Mouse (Mus musculus) monocyte, adult 2 months (primary cell): ENCODE measurements around the gene Morn3.
A peak's percentile ranks its signal among the peaks of the same experiment; 100 is the strongest.

Source experiments
- DNase-seq, 2 experiments: peaks; one replicate each; pipeline ENCODE4 v3.0.0; 2022; ENCODE audit warnings: low spot score in 2 of 2, low read depth in 1 of 2

The Morn3 gene

DNA sequence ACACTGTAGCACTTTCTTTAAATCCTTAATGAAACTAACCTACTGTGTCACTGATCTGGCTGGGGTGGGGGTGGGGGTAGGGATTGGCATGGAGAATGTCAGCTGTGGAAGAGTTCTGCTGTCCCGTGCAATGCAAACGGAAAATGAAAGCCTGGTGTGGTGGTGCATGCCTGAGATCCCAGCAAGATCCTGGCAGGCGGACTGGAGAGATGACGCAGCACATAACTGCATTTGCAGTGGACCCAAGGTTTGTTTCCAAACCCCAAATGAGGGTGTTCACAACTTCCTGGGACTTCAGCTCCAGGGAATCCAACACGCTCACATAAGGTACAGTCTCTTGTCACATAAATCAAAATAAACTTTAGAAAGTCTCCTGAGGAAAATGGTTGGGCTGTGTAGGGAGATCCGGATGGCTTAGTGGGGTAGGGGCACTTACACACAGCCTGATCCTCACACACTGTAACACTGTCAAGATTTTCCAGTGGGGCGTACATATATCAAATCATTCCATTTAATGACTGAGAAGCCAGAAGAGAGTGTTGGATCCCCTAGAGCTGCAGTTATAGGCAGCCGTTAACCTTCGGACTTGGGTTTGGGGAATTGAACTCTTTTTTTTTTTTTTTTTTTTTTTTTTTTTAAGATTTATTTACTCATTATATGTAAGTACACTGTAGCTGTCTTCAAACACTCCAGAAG lies 14.0 kb upstream of the Morn3 start:
- DNase-seq = no peak

DNA sequence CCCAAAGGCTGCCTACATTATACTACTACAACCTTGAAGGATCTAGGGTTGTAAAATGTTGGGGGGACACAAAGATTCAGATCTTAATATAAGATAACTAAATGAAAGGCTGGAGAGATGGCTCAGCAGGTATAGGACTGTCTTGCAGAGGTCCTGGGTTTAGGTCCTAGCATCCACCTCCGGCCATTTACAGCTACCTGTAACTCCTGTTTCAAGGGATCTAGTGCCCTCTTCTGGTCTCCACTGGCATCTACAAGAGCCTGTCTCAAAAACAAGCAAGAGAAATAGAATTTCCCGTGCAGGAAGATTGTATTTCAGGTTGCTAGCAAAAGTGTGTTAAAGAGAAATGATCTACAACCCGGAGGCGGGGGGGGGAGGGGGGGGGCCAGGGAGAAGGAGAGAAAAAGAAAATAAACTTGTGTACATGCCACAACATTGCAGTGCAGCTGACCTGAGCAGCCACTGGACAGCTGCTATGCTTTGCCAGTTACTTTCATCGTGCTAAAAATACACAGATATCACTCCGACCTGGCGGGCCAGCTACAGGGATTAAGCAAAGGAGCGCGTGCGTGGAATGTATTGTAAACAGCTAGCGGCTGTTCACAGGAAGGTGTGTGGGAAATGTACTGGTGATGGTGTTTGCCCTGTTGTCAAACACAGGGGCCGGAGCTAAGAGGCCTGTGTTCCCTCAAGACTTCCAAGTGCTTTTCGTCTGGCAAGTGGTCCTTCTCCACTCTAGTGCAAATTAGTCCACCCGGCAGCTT lies 13.1 kb upstream of the Morn3 start:
- no peak for DNase-seq

DNA sequence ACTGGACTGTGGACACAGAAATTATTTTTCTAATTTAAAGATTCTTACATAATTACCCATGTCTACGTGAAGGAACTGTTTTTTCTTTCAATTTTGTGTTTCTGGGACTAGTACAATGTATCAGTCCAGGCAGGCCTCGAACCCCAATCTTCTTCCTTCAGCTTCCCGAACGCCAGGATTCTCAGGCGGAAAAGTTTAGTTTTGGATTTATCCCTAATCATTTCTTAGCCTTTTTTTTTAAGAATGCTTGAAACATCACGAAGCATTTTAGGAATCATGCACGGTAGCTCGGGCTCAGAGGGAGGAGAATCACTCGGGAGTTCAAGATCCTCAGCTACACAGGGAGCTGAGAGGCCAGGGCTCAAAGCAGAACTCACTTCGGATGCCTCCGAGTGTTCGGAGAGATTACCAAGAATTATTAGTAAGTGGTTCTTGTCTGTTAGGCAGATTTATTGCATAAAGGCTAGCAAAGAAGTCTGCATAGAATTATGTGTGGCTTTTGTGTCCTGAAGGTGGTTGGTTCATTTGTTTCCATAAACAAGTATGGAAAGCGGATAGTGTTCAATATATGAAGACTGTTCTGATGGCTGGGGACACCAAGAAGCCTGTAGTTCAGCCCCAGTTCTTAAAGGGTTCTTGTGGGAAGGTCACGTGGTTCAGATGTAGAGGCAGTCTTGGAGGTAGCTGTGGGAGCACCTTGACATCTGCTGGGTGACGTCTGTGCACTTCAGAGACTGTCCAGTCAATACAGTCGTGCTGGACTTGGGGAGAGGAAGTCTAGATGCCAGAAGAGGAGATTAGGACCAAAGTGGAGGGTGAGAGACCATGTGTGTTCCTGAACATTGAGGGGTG lies 11.7 kb upstream of the Morn3 start:
- no peak for DNase-seq

DNA sequence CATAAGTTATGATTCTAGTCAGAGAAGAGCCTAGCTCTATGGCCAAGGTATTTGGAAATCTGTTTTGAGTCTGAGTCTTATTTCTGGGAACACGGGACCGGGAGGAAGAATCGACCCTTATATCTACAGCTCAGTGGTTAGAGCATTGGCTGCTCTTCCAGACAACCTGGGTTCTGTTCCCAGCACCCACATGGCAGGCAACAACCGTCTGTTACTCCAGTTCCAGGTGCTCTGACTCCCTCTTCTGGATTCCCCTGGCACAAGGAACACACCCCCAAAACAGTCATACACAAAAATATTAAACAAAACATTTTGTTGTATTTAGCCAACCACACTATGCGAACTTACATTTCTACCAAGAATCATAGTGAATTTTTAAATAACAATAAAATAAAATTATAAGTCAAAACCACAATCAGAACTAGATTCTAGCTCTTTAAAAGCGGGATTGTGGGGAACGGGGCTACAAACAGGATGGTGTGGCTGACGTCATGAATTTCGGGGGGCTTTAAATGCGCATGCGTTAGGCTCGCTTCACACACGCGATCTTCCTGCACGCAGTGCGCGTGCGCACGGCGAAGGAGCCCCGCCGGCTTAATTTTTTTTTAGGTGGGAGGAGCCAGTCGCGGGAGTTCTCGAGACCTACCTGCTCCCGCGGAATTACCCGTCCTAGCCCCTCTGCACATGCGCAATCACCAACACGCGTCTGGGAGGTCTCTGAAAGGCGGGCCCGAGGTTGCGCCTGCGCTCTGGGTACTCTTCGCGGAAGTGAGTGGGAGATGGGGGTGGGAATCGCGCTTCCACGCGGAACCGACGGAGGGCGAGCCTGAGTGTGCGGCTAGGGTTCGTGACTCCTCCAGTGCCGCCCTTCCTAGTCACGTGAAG lies 10.8 kb upstream of the Morn3 start:
- peak; percentile 97 to 99 for DNase-seq

DNA sequence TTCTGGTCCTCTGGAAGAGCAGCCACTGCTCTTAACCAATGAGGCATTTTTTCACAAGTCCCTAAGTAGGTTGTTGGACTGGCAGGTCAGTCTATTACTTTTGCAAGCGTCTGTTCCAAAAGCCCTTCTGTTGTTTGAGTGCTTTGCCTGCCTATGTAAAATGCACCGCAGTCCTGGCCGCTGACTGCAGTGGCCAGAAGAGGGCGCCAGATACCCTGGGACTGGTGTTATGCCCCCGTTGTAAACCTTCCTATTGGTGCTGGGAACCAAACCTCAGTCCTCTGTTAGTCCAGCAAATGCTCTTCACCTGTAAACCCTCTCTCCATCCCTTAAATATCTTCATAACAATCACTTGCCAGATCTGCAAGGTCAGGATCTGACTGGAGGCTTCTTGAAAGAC lies 4.9 kb upstream of the Morn3 start:
- no peak for DNase-seq

DNA sequence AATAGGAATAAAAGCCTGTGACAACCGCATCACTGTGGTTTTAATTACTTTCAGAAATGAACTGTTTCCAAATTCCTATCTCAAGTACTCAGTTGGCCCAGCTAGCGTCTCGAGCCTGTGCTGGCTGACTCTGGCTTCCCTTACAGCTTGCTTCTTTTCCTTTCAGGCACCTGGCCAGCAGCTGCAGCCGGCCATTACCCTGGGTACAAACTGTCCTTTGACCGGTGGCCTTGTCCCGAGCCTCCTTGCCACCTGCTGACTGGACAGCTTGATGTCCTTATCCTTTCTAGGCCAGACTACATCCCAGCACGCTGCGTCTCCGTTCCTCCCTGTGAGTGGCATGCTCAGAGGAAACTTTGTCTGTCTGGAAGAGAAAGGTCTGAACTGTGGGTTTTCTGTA lies 4.1 kb upstream of the Morn3 start:
- DNase-seq = no peak

DNA sequence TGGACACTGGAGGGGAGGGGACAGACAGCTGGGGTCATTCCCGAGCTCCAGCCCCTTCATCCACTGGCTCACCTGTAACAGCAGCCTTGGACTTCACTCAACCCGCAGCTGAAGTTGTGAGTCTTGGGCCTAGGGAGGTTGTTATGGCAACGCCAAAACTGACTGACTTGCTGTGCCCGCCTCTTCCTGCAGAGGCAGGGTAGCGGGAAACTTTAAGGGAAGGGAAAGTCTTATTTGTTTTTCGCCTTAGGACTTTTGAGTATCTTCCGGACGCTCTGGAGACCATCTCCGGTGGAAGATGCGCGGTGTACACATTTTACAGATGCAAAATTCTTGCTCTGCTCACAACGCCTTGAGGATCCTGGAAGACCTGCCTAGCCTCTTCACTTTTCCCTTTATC lies 2.5 kb upstream of the Morn3 start:
- no peak for DNase-seq

DNA sequence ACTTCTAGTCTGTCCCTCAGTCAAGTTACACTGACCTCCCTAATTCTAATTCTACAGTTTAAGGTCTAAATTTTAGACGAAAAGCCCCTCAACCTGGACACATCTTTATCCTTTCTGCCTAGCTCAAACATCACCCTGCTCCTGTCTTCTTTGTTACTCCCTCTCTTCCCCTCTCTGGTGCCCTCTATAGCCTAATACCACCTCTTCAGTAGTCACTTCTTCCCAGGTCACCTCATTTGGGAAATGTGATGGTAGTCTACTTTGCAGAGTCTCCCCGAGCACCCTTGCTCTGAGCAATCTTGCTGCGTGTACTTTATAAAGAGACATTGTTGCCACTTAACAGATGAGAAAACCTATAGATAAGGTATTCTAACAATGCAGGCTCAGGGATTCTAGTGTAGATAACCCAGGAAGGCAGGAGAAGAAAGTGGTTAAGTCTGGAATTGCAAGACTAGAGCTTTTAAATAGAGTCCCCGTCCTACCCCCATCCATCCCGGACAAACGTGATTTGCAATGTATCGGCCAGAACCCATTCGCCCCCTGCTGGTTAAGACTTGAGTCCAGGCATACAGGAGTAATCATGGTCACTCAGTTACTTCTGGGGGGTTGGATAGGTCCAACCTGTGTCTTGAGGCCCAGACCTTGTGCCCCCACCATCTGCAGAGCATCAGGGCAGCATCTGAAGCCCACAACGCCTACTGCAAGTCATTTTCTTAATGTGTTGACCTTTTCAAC lies 1.1 kb downstream of the Morn3 start:
- no peak for DNase-seq

DNA sequence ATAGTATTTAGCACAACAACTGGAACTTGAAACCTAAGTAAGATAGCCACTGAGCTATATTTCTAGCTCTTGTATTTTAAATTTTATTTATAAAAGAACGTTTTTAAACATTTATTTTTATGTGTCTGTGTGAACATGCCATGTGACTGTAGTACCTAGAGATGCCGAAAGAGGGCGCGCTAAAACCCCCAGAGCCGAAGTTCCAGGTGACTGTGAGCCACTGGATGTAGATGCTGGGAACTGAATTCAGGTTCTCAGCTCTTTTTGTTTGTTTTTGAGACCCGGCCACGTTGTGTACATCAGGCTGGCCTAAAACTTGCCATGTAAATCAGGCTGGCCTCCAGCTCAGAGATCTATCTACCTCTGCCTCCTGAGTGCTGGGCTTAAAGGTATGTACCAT lies 3.0 kb downstream of the Morn3 start:
- no peak for DNase-seq

DNA sequence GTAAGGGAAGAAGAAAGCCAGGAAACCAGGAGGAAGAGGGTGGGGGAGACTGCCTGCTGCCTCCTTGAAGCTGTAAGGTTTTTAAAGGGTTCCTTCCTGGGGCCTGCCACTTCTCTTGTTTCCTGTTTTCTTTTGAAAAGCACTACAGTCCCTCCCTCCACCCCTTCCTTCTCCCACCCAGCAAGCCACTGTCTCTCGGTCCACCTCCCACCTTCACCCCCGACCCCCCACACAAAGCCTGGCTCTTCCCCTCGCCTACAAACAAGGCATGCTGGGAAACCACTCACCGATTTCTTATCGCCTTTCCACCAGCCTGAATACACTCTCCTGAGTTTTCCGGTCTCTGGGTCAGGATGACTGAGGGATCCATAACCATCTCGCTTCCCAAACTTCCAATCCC lies 6.0 kb downstream of the Morn3 start:
- no peak for DNase-seq

DNA sequence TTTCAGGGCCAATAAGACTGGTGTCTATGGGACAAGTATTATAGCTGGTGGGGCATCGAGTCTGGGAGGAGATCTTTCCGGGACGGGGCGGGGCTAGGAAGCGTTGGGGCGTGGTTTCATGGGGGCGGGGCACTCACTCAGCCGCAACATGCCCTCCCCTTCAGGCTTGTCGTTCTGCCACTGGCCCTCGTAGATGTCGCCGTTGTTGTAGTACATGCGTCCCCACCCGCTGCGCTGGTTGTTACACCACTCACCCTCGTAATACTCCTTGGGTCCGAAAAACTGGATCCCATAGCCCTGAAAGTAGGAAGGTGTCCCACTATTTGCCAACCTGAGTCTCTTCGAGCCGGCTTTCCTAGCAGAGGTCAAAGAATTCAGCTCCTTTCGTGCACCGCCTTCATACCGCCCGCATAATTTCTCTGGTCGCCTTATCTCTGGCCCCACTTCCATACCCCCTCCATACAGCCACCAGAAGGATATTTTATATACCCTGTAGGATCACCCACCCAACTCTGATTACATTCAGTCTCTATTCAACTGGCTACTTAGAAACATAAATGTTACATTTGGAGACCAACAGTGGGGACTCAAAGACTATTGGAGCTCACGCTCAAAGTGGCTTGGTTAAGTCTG lies 7.6 kb downstream of the Morn3 start:
- DNase-seq = peak; percentile 54 to 75

DNA sequence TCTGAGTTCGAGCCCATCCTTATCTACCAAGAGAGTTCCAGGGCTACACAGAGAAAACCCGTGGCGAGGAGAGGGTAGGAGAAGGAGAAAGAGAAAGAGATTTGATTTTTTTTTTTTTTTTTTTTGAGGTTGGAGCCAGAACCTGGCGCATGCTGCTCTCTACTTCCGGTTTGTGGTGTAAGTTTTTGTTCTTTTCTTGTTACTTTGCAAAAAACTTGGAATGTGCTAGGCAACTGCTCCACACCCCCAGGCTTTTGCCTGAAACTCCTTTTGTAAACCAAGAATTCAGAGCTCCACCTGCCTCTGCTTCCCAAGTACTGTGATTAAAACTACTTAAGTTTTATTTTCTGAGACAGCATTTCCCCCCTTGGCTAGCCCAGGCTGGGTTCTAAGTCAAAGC lies 8.7 kb downstream of the Morn3 start:
- no peak for DNase-seq

DNA sequence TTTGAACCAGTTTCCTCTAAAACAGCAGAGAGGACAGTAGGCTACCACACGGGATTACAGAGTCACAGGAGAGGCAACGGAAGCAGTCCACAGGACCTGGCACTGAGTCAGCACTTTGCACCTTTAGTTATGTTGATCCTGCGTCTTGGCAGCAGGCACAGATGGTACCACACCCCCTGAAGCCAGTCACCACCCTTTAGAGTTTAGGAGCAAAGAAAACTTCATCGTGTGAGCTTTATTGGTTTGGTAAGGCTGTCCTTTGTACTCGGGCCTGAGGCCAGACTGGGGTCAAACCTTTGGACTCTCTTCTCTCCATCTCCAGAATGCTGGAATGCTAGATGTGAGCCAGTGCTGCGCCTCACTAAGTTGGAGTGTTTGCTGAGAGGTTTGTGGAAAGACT lies 11.3 kb downstream of the Morn3 start:
- no peak for DNase-seq

DNA sequence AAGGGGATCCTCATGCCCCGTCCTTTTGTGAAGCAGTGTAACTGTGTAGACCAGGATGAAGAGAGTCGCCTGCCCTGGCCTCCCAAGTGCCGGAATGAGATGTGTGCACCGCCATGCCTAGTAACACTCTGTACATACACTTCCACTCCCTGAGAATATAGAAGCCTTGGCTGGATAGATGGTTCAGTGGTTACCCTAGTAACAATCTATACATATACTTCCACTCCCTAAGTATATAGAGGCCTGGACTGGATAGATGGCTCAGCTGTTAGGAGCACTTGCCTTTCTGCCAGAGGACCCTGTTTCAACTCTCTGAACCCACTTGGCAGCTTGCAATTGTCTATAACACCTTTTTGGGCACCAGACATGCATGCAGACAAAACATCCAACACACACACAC lies 11.7 kb downstream of the Morn3 start:
- DNase-seq = no peak

DNA sequence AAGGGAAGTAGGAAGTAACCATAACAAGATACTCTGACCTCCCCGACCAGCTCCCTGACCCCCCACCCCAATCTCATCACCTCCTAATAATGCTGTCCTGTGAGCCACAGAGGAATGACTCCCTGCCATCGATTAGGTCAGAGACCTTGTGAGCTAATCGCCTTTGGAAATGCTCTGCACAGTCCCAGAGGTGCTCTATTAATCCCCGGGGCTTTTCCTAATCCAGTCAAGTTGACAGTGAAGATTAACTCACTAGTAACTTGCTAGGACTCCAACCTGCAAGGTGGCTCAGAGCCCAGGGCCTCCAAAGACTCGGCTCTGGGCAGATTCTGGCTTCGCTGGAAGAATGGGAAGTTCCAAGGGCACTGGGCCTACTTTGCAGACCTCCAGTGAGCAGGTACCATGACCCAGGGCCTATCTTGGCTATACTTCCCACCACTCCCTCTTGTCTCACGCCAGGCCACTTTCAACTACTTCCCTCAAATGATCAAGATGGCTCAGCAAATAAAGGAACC lies 13.1 kb downstream of the Morn3 start:
- no peak for DNase-seq

DNA sequence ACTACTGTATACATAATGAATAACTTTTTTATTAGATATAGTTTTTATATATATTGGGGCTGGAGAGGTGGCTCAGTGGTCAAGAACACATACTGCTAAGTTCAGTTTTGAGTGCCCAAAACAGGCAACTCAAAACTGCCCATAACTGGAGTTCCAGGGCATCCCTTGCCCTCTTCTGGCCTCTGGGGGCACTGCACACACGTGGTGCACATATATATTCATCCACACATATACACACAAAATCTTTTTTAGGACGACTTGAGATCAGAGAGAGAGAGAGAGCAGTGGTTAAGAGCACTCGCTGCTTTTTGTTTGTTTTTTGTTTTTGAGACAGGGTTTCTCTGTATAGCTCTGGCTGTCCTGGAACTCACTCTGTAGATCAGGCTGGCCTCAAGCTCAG lies 15.5 kb downstream of the Morn3 start:
- DNase-seq = no peak

DNA sequence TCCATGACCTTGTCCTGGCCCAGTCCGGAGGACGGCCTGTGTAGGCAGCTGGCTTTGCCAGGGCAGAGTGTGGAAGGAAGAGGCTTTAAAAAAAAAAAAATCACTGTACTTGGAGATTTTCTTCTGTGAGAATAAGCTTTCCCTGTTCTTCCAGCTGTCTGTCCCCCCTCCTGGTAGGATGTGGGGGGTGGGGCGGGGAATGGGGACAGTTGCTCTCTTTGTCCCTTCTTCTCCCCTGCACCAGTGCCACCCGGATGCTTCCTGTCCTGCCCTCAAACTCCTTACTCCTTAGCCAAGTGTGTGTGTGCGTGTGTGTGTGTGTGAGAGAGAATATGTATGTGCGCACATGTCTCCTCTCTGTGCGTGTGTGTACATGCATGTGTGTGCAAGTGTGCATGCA lies 17.1 kb downstream of the Morn3 start:
- DNase-seq = no peak

DNA sequence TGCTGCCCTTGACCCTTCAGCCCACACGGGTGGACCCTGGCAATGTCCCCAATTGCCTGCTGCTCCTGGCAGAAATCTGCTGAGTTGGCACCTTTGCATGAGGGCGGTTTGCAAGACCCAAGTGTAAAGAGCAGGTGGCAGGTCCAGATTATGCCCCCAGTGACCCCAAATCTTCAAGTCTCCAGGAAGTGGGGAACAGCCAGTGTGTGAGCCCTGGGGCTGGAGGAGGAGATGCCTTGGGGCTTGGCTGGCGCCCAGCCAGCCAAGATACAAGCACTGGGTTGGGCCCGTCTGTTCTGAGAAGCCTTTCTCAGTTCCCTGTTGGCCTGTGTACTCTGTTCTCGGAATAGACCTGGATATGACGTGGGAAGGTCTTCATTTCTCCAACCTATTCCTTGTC lies 19.4 kb downstream of the Morn3 start:
- DNase-seq = no peak

DNA sequence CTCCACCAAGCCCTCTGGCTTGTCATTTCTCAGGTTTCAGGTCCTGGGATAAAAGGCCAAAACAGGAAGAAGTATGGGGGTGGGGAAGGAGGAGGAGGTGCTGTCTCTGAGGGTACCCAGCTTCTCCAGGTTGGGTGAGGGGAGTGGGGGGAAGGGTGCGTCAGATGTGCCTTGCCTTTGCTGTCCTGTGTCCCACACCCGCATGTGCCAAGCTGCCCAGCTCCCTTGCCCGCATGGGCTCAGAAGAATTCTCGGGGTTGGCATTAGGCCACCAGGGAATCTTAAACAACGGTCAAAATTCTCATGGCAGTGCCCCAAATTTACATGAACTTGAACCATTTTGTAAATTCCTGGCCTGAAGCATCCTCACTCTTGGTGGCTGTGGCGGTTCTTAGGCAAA lies 20.4 kb downstream of the Morn3 start:
- DNase-seq = no peak
